Mouse (Mus musculus) megakaryocyte, embryonic 14.5 days (primary cell): ENCODE measurements around the gene Adgrb2.

Experiments used
- FLI1 ChIP-seq: IDR thresholded peaks from 2 replicates; pipeline ENCODE4 v1.6.1; 2012; ENCODE audit warnings: low read length, inconsistent platforms, mixed read lengths
- GATA1 ChIP-seq: IDR thresholded peaks from 3 replicates; pipeline ENCODE4 v1.6.1; 2012; ENCODE audit warnings: mixed read lengths, low read length, inconsistent platforms, borderline replicate concordance

DNA sequence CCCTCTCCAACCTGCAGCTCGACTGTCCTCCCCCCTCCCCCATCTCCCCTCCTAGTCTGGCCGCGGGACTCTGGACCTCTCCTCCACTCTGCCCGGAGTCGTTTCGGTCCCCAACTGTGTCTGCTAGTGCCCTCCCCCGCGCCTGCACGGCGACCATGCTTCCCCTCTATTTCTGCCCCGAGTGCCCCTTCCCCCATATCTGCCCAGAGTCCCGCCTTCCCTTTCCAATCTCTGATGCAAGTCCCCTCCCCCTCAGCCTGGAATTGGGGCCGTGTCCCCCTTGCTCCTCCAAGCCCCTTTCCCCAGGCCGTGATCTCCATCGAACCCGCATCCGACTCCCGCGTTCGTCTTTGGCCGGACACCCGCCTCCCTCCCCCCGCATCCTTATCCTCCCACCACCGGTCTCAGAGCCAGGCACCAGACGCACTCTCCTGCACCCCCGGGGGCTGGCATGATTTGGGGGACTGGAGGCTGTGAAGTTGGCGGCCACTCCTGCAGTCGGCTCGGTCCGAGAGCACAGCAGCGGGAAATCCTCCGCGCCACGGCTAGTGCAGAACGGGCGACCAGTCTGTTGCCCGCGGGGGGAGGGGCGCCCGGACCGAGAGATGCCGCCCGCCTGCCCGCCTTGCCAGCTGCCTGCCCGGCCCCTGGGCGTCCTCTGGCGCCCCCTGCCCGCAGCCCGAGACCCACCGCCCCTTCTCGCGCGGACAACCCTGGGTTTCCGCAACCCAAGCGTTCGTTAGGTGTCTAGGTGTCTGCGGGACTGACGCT lies 1.2 kb downstream of the Adgrb2 start:
- TF ChIP-seq FLI1 (no peak), GATA1 (no peak)
